Mouse (Mus musculus) midbrain, embryonic 15.5 days (tissue): ENCODE measurements around the gene Cd53. TPM values are rescaled to one million over a fixed set of nuclear protein-coding genes. Genes with fewer than 3 reads are reported as not detected.

Experiments
- ATAC-seq: fragments of 200-750 bp; cut with Nextera tagmentation; replicated peaks from 2 replicates; pipeline ENCODE4 v1.8.0; 2017; ENCODE audit warnings: moderate TSS enrichment
- H3K27ac ChIP-seq: fragments of 300-500 bp; sonication (generic); 2 replicates; pipeline ENCODE4 v1.5.1; 2015; ENCODE audit warnings: mild to moderate bottlenecking, inconsistent platforms
- H3K27me3 ChIP-seq: fragments of 300-500 bp; sonication (generic); replicated peaks from 2 replicates; pipeline ENCODE4 v1.6.1; 2015; ENCODE audit warnings: inconsistent platforms
- H3K36me3 ChIP-seq: fragments of 300-500 bp; sonication (generic); replicated peaks from 2 replicates; pipeline ENCODE4 v1.6.1; 2015; ENCODE audit warnings: inconsistent platforms
- H3K4me1 ChIP-seq: fragments of 300-500 bp; sonication (generic); 2 replicates; pipeline ENCODE4 v1.6.1; 2015; ENCODE audit warnings: inconsistent platforms
- H3K4me2 ChIP-seq: fragments of 300-500 bp; sonication (generic); 2 replicates; pipeline ENCODE4 v1.6.1; 2015; ENCODE audit warnings: inconsistent platforms, mild to moderate bottlenecking, moderate library complexity
- H3K4me3 ChIP-seq: fragments of 300-500 bp; sonication (generic); 2 replicates; pipeline ENCODE4 v1.5.1; 2015; ENCODE audit warnings: mild to moderate bottlenecking, inconsistent platforms
- H3K9ac ChIP-seq: fragments of 300-500 bp; sonication (generic); 2 replicates; pipeline ENCODE4 v1.6.1; 2015; ENCODE audit warnings: mild to moderate bottlenecking, inconsistent platforms
- H3K9me3 ChIP-seq: fragments of 300-500 bp; sonication (generic); 2 replicates; pipeline ENCODE4 v1.6.1; 2016; ENCODE audit warnings: inconsistent platforms
- WGBS: fragments of 180-500 bp; shearing (Covaris S2); methylation state at CpG from one replicate; pipeline ENCODE4 v1.1.7; 2015; ENCODE audit warnings: mixed read lengths; 5-methylcytosine and 5-hydroxymethylcytosine counted together
- polyA plus RNA-seq: library from polyadenylated mRNA; unstranded; fragments of >200 nt; fragmentation: Nextera tagmentation; extraction: Ambion mirVana; gene quantifications from 2 replicates; pipeline ENCODE4 v1.2.1, GENCODE M21; 2015

The Cd53 gene
- polyA plus RNA-seq, 1 experiment from 2014 or later, result 4.4 TPM

- no peaks in the 10 kb centered on the region; the same call in 1 of the 2 replicates for H3K27me3 ChIP-seq
- H3K4me3 ChIP-seq, result peak overlapping the region; percentile 84
- peaks cover 3% of the 10 kb centered on the region; the same call in 1 of the 2 replicates for H3K9me3 ChIP-seq
- H3K27ac ChIP-seq, result peak overlapping the region; percentile 92
- ATAC-seq, result peak; percentile 100
- 0 out of 2 replicates have a peak, but pooled peaks cover 3% of the 10 kb centered on the region for H3K4me1 ChIP-seq
- H3K9ac ChIP-seq, result peak overlapping the region; percentile 73
- H3K36me3 ChIP-seq, result no peaks in the 10 kb centered on the region
- peak overlapping the region; percentile 72 for H3K4me2 ChIP-seq
- 2% methylated on average over 31 of the region's 31 CpGs for WGBS
Observed at GRCm38 (mm10) chr3:106721397-106722027, 68.4 kb downstream of the Cd53 start.

Other genes with a start within 250 kb of the Cd53 start
- gene Dram2, start 242.4 kb downstream of the Cd53 start, polyA plus RNA-seq, result 57.8 and 61.3 TPM in 2 replicates
- 46.5 and 47.7 TPM in 2 replicates for gene Cept1, start 242.3 kb downstream of the Cd53 start, polyA plus RNA-seq
- gene Lrif1, start 105.2 kb downstream of the Cd53 start, polyA plus RNA-seq, result 17.4 and 19.9 TPM in 2 replicates
- gene Olfr266, start 36.1 kb upstream of the Cd53 start, polyA plus RNA-seq, result not detected in 2 replicates
- 18.8 and 22.1 TPM in 2 replicates for gene Kcna3, start 246.0 kb upstream of the Cd53 start, polyA plus RNA-seq